Mouse (Mus musculus) MEL (cell line): ENCODE measurements around the gene Tubb4a.

ENCODE experiments used
- CHD2 ChIP-seq: IDR thresholded peaks from 2 replicates; pipeline ENCODE4 v1.6.1; 2011; ENCODE audit warnings: low read length, improper control_type of control experiment
- CTCF ChIP-seq, 3 experiments: IDR thresholded peaks in 2 of 3; conservative IDR thresholded peaks in 1 of 3; 2 replicates each; pipeline ENCODE4 v1.5.1; 2011 to 2012; ENCODE audit warnings: low read length in 3 of 3, low read depth in 2 of 3, mild to moderate bottlenecking in 2 of 3, improper control_type of control experiment in 1 of 3, inconsistent platforms in 1 of 3, mixed read lengths in 1 of 3, moderate library complexity in 1 of 3; ENCODE audit not compliant: control insufficient read depth in 1 of 3, insufficient read depth in 1 of 3, poor library complexity in 1 of 3, severe bottlenecking in 1 of 3
- E2F4 ChIP-seq: IDR thresholded peaks from 2 replicates; pipeline ENCODE4 v1.6.1; 2011; ENCODE audit warnings: low read depth, low read length, improper control_type of control experiment, borderline replicate concordance
- EP300 ChIP-seq, 2 experiments: IDR thresholded peaks; 2 replicates each; pipeline ENCODE4 v1.6.1; 2011; ENCODE audit warnings: improper control_type of control experiment in 2 of 2, low read length in 2 of 2, low read depth in 1 of 2, mild to moderate bottlenecking in 1 of 2
- MAZ ChIP-seq: IDR thresholded peaks from 2 replicates; pipeline ENCODE4 v1.6.1; 2012; ENCODE audit warnings: low read depth, mild to moderate bottlenecking, inconsistent platforms, low read length, improper control_type of control experiment
- POLR2A ChIP-seq, 2 experiments: IDR thresholded peaks; 2 replicates each; pipeline ENCODE4 v1.6.1; 2011 to 2012; ENCODE audit warnings: low read length in 2 of 2, mild to moderate bottlenecking in 2 of 2, control low read depth in 1 of 2, improper control_type of control experiment in 1 of 2, low read depth in 1 of 2, moderate library complexity in 1 of 2; ENCODE audit not compliant: control insufficient read depth in 1 of 2, insufficient read depth in 1 of 2, poor library complexity in 1 of 2
- SMC3 ChIP-seq: IDR thresholded peaks from 2 replicates; pipeline ENCODE4 v1.6.1; 2011; ENCODE audit warnings: low read depth, low read length, improper control_type of control experiment
- TCF12 ChIP-seq: IDR thresholded peaks from 2 replicates; pipeline ENCODE4 v1.6.1; 2014; ENCODE audit warnings: low read depth, mild to moderate bottlenecking, inconsistent platforms, low read length, improper control_type of control experiment, moderate library complexity

DNA sequence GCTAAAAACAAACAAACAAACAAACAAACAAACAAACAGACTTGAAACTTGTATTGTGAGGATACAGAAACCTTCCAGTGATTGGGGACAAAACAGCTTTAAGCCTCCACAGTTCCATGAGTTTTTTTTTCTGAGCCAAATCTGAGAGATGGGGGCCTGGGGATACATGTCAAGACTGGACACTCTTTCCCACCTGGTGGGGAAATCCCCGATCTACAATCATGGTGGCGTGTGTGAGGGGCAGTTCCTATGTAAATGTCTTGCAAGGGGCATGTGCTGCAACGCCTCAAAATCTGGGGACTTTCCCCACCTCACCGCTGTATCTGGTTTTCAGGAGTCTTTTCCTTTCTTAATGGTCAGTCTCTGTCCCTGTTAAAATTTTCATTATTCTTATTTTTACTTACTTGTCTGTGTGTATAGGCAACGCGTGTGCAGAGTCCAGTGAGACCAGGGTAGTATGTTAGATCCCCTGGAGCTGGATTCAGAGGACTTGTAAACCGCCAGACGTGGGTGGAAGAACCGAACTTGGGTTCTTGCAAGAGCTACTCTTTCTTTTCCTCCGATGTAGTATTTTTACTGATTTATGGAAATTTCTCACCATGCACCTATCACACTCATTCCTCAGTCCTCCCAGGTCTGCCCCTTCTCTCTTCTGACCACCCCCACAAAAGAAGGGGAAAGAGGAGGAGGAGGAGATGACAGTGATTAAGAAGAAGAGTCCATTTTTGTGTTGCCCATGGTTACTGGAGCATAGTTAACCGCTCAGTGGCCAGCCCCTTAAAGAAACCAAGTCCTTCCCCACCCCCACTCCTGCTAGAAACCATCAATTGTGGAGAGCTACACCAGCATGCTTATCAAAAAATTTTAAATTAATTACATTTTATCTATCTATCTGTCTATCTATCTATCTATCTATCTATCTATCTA lies 35.9 kb upstream of the Tubb4a start:
- TF ChIP-seq CTCF (IDR thresholded peaks at IDR 0.05 in 2 of 3, conservative IDR thresholded peaks at IDR 0.05 in 1 of 3; ENCODE audit: control insufficient read depth in 1 of 3, insufficient read depth in 1 of 3, low read depth in 2 of 3, low read length in 3 of 3, poor library complexity in 1 of 3, severe bottlenecking in 1 of 3): no peak
- no peak for TF ChIP-seq E2F4
- no peak for TF ChIP-seq TCF12
- TF ChIP-seq EP300 (IDR thresholded peaks at IDR 0.05; ENCODE audit: low read depth in 1 of 2, low read length in 2 of 2): no peak
- TF ChIP-seq CHD2: no peak
- TF ChIP-seq POLR2A (IDR thresholded peaks at IDR 0.05; ENCODE audit: control insufficient read depth in 1 of 2, insufficient read depth in 1 of 2, low read depth in 1 of 2, low read length in 2 of 2, poor library complexity in 1 of 2): no peak
- TF ChIP-seq MAZ: no peak
- no peak for TF ChIP-seq SMC3
